Mouse (Mus musculus): ENCODE results near the gene Crp.

DNA sequence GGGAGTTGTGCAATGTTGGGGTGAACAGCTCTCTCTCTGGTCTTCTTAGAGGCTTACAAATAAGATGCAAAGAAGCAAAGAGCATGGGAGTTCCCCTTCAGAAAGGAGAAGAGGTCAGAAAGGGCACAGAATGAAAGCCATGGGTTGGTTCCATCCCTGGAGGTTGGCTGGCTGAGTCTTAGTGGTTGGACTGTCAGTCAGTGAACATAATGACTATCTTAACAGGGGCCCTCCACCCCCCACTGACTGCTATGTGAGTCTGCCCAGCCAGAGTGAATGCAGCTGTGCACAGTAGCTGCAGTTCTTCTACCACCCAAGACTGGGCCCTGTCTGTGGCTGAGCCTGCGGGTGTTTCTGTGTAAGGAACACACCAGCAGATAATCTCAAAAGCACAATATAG is 178.8 kb downstream of the Crp start:
- TF ChIP-seq CTCF (IDR thresholded peaks at IDR 0.05; ENCODE audit: low read depth) = no peak
- no peak for TF ChIP-seq EP300 (optimal IDR thresholded peaks at IDR 0.05)

All from stomach, postnatal 0 days (tissue).